Mouse (Mus musculus) thymus, postnatal 4 days (tissue): Measurements from ENCODE around the gene Satb2.

Experiments
- DNase-seq: peaks from one replicate; pipeline ENCODE4 v3.0.0; 2021

The Satb2 gene

DNA sequence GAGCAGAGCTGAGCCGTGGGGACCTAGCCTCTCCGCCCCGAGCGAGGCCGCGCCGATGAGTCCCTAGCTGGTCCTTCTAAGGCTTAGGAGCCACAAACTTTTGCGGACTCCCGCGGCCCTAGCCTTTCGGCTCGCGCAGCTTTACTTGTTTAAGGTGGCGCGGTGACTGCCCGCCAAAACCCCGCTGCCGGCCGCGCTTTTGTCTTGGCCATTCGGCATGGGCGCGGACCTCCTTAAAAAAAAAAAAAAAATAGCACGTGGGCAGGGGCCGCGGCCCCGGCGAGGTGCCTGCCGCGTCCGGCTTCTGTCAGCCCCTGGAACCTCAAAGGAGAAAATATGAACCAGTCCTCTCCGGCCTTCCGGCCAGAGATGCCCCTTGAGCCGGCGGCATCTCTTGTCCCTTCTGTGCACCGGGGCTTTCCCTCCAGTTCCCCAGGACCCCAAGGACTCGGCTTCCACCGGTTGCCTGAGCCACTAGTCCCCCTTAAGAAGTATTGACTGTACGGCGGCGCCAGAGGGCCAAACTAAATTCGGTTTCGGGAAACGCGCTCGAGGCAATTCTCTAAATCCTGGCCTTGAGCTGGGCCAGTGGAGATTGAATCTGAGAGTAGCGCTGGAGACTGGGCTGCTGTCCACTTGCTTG, 5.4 kb downstream of the Satb2 start:
- DNase-seq, result peak; percentile 93

DNA sequence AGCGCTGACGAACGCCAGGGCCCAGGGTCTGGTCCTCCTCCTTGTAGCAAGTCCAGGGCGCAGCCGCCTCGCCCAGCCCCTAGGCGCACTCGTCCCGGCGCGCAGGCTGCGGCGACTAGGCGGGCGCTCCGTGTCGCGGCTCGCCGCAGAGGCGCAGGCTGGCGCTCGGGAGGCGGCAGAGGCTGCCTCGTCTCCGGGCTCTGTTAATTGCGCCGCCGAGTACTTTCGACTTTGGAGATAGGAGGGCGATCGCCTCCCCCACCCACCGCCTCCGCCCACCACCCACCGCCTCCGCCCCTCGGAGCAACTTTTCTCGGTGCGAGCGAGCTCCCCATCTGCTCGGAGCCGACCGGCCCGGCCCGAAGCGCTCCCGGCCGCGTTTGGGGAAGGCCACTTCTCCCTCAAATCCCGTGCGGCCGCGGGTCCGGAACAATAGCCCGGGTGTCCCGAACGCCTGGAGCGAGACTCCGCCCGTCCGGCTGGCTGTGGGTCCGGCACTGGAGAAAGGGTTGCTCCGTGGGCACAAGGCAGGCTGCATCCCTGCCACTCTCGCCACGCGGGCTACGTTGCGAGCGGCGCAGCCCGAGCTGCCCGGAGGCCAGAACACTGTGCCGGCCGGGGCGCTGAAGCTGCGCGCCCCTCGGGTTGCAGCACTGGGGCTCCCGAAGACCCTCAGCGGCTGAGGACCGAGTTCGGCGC, 6.0 kb downstream of the Satb2 start:
- DNase-seq, result peak; percentile 57

DNA sequence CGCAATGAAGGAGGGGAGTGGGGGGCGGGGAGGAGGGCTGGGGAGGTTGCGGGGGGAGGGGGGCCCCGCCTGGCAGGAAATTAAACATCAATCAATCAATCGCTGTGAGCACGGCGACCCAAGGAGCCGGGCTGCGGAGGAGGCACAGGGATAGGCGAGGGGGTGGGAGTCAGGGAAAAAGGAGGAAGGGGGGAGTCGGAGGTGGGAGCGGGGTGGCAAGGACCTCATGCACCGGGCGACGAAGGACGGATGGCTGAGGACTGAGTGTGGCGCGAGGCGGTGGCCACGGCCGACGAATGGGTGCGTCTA, 6.6 kb downstream of the Satb2 start:
- no peak for DNase-seq

DNA sequence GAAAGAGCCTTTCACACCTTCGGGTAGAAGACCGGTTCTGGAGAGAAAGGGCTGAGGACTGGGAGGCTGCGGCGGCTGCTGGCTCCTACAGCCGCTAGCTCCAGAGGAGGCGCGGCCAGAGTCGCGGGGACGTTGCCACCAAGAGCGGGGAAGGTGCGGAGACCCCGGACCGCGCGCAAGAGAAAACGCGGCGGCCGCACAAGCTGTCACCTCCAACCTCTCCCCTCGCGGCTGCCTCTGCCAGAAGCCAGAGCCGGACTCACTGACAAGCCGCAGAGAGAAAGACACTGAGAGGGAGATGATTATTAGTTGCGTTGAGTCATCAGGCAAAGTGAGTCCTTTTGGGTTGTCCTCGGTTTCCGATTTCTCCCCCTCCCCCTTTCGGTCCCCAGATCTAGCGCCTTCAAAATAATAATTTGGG, 7.0 kb downstream of the Satb2 start:
- DNase-seq, result peak; percentile 36

DNA sequence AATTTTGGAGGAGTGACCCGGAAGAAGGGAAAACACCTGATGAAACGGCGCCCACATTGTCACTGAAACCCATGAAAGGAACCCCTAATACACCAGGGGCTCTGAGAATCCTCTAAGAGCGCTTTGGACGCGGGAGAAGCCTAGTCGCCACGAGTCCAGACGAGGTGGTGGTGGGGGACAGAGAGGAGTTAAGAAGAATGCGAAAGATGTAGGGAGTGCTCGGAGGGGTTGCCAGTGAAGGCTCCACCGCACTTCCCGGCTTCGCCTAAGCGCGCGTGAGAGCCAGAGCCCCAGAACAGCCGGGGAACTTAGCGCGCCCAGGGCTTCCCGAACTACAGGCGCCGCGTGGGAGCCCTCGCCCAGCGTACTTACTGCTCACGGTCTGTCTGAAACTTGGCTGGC, 7.7 kb downstream of the Satb2 start:
- peak; percentile 29 for DNase-seq

DNA sequence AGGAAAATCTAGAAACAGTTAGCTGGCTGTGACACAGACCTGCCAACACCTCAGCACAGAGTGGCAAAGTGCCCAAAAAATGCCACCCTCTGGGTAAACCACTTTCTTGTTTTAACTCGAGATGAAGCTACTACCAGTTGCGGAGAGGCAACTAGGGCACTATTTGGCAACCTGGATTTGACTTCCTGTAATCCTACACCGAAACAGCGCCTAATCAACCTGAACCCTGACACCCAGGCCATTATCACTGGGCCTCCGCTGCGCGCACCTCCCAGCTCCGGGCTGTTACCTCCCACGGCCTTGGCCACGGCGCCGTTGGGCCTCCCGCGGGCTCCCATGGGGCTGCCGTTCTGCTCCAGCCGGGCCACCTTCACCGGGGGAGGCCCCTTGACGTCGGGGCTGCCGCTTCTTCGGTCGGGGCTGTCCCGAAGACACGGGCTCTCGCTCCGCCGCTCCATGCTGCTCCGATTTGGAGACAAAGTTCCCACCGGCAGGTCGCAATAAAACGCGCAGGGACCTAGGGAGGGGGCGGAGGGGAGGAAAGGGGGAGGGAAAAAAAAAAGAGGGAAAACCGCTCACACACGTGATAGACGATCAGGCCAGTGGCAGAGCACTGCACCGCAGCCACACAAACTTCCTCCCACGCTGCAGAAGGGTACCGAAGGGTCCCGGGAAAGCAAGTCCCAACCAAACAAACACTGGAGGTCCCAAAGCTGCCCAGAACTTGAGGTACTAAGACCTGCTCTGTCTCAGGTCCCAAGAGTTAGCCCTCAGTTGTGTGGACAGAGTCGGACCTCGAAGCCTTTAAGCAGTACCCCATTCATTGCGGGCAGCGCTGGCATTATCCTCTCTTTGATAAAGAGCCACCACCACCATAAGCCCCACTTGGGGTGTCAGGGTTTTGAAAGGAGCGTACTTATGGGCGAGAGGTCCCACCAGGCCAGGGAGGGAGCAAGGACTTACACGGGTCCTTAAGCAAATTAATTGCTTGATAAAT, 8.8 kb downstream of the Satb2 start:
- DNase-seq, result peak; percentile 18

DNA sequence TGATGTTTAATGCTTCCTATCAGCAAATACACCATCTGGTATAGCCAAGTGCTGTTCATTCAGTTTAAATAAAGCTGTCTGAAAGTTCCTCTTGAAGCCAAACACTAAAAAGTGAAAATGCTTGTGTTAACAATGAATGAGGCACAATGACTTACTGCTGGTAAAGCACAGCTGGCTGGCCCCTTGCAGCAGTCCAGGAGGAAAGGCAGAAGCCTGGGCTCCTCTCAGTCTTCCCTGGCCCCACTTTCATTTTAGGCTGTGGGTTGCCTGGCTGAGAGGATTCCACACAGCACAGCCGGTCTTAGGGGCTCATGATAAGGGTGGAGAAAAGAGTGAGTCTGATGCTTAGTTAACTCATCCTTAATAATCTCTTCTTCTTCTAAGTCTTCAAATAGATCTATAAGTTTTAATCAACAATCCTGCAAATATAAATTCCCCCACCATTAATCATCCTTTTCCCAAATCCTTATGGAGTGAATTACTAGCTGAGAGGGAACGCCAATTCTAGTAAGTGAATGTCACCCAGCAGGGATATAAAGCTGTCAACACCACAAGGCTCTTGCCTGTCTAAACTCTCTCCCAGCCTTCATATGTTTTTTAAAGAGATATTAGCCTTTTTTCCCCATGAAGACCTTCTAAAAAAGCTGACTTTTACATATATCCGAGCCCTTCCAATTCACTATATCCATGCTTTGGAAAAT, 12.4 kb downstream of the Satb2 start:
- DNase-seq, result no peak

DNA sequence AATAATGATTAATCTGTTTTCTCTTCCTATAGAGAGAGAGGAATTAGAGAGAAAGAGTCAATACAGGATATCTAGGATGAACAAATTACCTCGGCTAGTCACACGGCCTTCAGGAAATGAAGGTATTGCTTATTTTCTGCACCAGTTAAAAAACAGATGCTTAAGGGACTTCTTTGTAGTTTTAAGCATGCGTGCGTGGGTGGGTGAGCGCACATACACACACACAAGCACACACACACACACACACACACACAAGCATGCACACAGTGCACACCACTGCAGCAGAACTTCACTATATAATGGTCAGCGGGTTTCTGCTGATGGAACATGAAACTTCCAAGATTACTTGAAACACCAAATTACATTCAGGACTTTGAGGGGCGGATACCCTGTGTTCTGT, 14.0 kb downstream of the Satb2 start:
- no peak for DNase-seq

DNA sequence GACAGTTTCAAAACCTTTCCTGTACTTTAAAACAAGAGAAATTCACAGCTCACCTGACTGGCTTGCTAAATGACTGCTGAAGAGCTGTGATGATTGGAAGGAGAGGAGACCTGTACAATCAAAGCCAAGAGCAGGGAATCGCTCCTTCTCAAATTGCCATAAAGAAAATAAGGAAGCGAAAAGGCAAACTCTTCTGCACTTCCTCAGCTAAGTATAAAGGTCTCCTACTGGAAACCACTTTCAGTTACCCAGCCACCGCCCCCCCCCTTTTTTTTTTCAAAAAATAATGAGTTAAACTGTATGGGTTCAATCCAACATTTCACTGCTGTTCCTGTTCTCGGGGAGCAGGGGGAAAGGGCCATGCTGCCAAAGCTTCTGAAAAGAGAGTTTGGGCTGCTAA, 15.2 kb downstream of the Satb2 start:
- DNase-seq, result no peak

DNA sequence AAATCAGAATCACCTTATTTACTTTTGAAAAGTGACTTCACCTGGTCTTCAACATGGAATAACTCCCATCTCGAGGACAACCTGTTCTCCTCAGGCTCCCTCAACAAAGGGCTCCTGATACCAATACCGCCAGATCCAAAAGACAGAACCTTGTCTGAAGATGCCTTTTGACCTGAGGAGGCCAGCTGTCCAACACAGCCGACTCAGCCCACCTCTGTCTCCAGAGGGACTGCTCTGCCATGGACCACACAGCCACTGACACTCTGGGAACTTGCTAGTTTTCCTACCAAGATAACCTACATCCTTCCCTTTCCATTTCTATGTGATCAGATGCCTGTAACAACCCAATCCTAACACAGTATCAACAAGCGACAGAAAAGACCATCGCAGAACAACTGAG, 19.5 kb downstream of the Satb2 start:
- DNase-seq, result no peak

DNA sequence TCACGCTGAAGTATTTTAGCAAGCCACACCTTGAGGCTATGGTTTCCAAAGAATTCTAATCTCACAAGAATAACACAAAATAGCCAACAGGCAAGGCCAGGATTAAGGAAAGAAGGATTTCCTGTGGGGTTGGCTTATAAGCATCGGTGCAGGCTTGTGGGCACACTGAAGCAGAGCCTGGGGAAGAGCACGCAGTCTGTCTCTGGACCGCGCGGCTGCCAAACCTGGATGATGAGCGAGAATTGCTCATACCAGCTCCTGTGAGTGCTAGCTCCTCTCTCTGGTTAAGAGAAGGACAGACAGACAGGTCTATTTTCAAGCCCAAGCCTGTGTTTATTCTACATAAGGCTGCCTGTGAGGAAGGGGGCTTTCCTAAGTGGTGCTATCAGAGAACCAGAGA, 20.5 kb downstream of the Satb2 start:
- DNase-seq, result no peak

DNA sequence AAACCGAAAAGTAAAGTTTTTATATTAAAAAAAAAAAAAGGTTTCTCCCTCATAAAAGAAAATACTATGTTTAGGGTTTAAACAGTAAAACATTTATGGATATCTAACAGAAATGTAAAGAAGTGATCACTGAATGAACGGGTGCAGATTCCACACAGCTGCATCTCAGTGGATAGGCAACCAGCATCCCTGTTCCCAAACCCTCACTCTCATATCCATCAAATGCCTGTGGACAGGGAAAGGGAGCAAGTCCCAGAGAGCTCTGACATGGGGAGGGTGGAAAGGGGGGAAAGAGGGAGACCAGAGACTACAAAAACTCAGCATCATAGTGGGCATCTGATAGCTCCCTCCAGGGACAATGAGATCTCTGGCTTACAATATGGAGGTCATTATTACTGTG, 21.6 kb downstream of the Satb2 start:
- no peak for DNase-seq

DNA sequence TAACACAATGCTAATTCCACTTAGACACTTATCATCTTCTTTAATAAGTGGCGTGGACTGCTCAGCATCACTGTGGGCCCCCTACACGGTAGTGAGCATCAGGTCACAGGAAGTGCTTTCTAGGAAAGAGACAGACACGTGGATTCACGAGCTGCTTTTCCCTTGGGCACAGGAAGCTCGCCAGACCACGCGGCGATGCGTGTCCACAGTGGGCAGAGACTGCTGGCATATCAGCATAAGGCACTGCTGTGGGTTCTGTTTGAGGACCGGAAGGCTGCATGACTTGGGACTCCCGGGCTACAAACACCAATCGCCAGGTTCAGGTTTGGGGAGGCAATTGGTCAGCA, 22.7 kb downstream of the Satb2 start:
- no peak for DNase-seq

DNA sequence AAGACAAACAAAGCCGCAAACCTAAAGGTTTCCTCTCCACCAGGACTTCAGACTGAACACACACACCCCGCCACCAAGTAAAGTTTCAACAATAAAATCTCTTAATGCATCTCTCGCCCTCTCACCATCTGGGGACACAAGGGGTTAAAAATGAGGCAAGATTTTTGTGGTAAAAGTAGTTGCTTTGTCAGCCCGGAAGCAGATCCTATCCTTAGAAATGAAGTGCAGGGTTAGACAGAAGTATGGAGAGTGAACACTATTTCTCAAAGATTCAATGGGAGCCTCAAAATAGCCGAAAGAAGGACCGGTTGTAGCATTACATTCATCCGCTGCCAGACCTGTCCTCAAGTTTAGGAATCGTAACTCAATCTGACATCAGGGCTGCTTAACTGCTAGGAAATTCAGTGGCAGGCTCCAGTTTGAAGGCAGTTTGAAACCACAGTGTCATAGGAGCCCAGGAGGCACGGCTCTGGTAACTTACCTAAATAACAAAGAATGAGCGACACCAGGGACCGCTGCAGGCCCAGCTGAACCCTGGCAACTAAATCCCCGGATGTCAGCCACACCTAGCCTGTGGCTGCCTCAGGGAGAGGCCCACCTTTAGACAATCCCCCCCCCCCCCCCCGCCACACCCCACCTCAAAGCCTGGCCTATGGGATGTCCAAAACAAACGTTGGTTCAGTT, 23.3 kb downstream of the Satb2 start:
- DNase-seq, result no peak

DNA sequence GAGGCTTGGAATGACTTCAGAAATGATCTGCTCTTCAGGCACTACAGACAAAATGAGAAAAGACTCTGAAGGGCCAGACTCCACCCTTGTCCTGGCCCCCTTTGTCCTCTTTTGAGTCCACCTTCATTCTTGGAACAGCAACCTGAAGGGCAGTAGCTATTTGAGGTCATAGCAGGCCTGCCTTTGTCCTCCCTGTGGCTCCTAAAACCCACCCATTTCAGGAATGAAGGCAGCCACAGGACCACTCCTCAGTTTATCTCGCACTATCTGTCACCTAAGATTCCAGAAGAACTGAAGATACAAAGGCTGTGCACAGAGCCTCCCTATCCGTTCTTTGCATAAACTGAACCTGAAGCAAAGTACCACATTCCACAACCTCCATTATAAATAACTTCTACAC, 24.9 kb downstream of the Satb2 start:
- DNase-seq, result no peak

DNA sequence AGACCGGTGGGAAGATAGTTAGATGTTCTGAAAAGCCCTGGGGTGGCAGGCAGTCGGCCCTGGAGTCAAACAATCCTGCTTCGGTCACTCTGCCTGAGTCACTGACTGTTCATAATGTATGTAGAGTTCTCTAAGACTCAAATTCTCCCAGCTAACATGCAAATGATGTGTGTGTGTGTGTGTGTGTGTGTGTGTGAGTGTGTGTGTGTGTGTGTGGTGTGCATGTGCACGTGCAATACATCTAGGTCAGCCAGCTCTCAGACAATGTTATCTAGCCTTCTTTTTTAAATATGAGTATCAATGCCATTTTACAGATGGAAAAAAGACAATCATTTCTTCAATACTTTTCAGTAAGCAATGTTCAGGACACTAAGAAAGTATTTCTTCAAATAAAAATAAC, 26.5 kb downstream of the Satb2 start:
- no peak for DNase-seq

DNA sequence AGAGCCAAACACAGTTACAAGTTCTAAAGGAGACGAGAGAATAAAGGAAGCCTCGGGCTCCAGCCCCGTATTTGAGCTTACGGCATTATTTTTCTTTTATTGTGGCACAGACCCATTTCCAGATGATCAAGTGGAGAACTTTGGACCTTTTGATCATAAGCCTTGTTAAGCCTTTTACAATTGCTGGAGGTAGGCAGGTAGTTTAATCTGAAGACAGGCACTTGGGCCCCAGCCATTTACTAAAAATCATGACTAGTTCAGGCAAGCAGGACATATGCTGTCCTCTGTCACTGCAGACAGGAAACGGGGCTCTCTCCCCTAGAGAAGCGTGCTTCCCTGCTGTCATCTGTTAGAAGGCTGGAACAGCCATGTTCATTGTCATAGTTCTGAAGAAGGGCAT, 26.9 kb downstream of the Satb2 start:
- no peak for DNase-seq

DNA sequence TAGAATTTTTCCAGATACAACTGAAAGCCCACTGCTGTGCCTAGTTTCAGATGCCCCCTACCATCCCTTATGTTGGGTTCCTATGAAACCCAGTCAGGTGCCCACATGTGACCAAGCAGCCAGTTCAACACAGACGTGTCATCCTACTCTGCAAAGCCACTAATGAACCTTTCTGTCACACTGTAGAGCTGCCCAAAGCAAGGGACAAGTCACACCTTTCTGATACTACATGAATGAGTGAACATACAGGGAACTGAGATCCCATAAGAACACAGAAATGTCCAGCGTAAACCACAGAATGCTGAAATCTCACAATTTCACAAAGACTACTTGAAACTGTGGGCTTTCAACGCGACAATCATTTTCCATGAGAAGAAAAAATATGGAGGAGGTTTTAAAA, 39.0 kb downstream of the Satb2 start:
- DNase-seq, result no peak

DNA sequence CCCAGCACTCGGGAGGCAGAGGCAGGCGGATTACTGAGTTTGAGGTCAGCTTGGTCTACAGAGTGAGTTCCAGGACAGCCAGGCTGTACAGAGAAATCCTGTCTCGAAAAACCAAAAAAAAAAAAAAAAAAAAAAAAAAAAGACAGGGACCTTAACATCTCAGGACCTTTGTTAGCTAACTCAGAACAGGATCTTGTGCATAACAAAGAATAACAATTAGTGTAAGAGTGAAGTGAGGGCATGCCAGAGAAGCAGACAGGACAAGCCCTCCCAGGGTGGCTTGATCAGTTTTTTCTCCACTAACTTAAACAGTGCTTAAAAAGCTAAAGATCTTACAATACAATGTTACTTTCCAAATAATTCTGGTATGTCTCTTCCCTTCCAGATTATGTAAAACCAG, 40.0 kb downstream of the Satb2 start:
- no peak for DNase-seq

DNA sequence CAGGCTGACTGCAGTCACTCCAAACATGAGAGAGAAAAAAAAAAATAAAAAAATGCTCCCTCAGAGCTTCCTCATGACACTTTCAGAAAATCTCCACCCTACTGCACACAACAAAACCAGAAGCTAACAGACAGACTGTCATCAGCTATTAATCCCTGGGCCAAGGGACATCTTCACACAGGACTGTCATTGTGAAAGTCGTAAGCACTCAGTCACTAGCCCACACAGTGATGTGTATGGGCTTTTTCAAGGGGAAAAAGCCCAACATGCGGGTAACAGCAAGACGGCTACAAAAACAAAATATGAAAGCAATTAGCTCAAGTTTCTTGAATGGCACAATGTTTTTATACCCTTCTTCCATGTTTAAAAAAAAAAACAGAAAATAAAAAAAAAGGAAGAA, 41.9 kb downstream of the Satb2 start:
- DNase-seq, result no peak

DNA sequence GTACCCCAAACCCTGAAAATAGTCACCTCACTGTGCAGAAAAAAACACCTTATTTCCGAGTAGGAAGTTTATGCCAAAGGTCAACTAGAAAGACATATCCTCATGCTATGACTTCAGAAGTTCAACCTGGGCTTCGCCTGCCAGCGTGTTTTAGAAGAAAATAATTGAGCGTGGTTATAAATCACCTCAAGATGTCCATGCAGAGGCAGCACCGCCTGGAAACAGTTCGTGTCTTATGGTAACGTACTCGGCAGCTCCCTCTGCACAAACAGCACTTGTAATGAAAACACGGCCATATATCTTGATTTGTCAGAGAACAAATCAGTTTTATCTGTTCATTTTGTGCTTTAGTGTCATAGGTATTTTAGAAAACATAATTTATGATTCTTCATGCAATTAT, 44.6 kb downstream of the Satb2 start:
- no peak for DNase-seq

DNA sequence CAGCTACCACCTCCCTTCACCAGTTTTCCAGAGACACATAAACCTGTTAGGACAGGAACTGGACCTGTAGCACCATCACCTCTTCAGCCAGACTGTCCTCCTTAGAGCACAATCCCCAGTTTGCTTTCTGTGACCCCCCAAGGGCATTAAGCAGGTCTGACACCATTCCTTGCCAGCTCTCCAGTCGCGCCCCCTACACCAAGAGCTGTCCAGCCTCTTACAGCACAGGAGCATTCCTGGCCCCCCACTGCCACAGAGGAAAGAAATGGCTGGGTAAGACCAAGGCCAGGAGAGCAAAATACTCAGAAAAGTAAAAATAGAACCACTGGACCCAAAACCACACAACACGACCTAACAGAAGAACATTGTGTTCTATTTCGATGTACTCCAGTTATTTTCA, 48.4 kb downstream of the Satb2 start:
- no peak for DNase-seq

DNA sequence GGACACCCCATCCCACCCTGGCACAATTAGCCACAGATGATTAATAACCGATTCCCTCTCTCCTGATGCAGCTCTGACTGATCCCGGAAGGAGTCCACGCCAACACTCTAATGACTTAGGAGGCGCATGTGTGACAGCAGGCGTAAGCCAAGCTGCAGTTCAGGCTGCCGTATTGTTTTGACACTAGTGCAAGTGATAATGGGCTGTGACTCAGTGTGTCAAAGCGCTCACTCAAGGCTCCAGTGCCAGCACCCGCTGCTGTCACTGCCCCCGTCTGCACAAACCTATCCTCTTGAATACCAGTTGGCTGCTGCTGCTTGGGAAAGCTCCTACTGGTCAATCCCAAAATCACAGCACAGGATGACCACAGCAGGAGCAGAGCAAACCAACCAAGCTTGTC, 49.7 kb downstream of the Satb2 start:
- DNase-seq, result no peak
